8 mouse cellular contexts compared by ENCODE assay signal in genomic region chr13:78210748-78211089, GRCm38 (mm10). TPM values are rescaled to one million over a fixed set of nuclear protein-coding genes. Genes with fewer than 3 reads are reported as not detected.
DNase-seq lines count a peak whose midpoint lies in the region; ATAC-seq and TF ChIP-seq lines count a peak whose summit lies in the region.

No protein-coding gene starts in this region.

- H3K4me1 ChIP-seq in heart, adult 2 months (ENCODE audit: control insufficient read depth, insufficient read depth, low read length): no peaks in the 10 kb centered on the region
- H3K4me1 ChIP-seq in liver, postnatal 0 days (ENCODE audit: insufficient read depth): no peaks in the 10 kb centered on the region

- no peak overlapping the region for H3K27ac ChIP-seq in heart, adult 2 months
- no peak overlapping the region for H3K27ac ChIP-seq in liver, postnatal 0 days (ENCODE audit: low read depth)

- no peak overlapping the region for H3K9ac ChIP-seq in heart, adult 2 months (ENCODE audit: low read depth, low read length)
- H3K9ac ChIP-seq in liver, postnatal 0 days (replicated peaks): no peak overlapping the region

- peak; percentile 28 for ATAC-seq in granulocyte monocyte progenitor cell, adult 5-6 weeks (replicated peaks; ENCODE audit: poor library complexity, severe bottlenecking)
- ATAC-seq in liver, postnatal 0 days: no peak
- ATAC-seq in monocyte, adult 5-6 weeks (replicated peaks; ENCODE audit: insufficient number of reproducible peaks, low FRiP score, low TSS enrichment, poor library complexity, severe bottlenecking): no peak

- no peak for TF ChIP-seq CTCF in heart, adult 2 months (IDR thresholded peaks at IDR 0.05)
- no peak for TF ChIP-seq CTCF in liver, postnatal 0 days (IDR thresholded peaks at IDR 0.05; ENCODE audit: low read depth)

- TF ChIP-seq POLR2A in heart, adult 2 months (IDR thresholded peaks at IDR 0.05; ENCODE audit: insufficient read depth, low read depth, low read length): no peak

- H3K36me3 ChIP-seq in heart, adult 2 months (ENCODE audit: control insufficient read depth, insufficient read depth, low read length): no peaks in the 10 kb centered on the region
- no peaks in the 10 kb centered on the region for H3K36me3 ChIP-seq in liver, postnatal 0 days (replicated peaks; ENCODE audit: insufficient read depth, low read length)

- DNase-seq in heart, adult 2 months: no peak
- no peak for DNase-seq in heart, adult 18-20 months
- DNase-seq in NIH3T3 (ENCODE audit: low read depth): peak; percentile 66
- DNase-seq in liver, postnatal 0 days: no peak
- no peak for DNase-seq in adipocyte (ENCODE audit: low spot score)
- DNase-seq in gastrocnemius, postnatal 4 days (ENCODE audit: low spot score in 2 of 2): no peak

- TF ChIP-seq EP300 in heart, adult 2 months (IDR thresholded peaks at IDR 0.05; ENCODE audit: insufficient read depth, low read depth, low read length): no peak
- no peak for TF ChIP-seq EP300 in liver, postnatal 0 days (IDR thresholded peaks at IDR 0.05; ENCODE audit: low read depth)

- peak overlapping the region; percentile 55; the same call in 1 of the 2 replicates for H3K4me2 ChIP-seq in liver, postnatal 0 days (ENCODE audit: low read depth, low read length)

- H3K9me3 ChIP-seq in liver, postnatal 0 days (ENCODE audit: low read length): no peaks in the 10 kb centered on the region

- intact Hi-C loops in heart, adult 2 months (cut with DNase I): no loop called here

- peaks cover 2% of the 10 kb centered on the region for H3K27me3 ChIP-seq in heart, adult 2 months (ENCODE audit: control insufficient read depth, insufficient read depth, low read length)
- H3K27me3 ChIP-seq in liver, postnatal 0 days (ENCODE audit: insufficient read depth, low read length): peaks cover 59% of the 10 kb centered on the region

- no peaks in the 10 kb centered on the region for H3K79me2 ChIP-seq in heart, adult 2 months (replicated peaks; ENCODE audit: control insufficient read depth, insufficient read depth, low read length)

- 20% methylated on average over 13 of the region's 13 CpGs for WGBS in heart, adult 2 months
- whole genome bisulfite sequencing in liver, postnatal 0 days (ENCODE audit: insufficient replicate concordance): 6% methylated on average over 13 of the region's 13 CpGs

- peak overlapping the region; percentile 36; the same call in 1 of the 2 replicates for H3K4me3 ChIP-seq in heart, adult 2 months
- H3K4me3 ChIP-seq in liver, postnatal 0 days (ENCODE audit: low read depth, low read length): no peak overlapping the region

RNA-seq across cellular contexts. Expression of gene Nr2f1, which starts 11.2 kb away (rescaled TPM):
- 1 to 10 TPM; 2.7 TPM for total RNA-seq in heart, adult 2 months (2021)
- polyA plus RNA-seq in heart, adult 2 months (2012; rRNA removed): 8.9 and 10.5 TPM in 2 replicates
- total RNA-seq in heart, adult 18-20 months (2021): 1 to 10 TPM; 2.1 to 2.6 TPM
- total RNA-seq in granulocyte monocyte progenitor cell, adult 5-6 weeks (2014; fragmentation: Nextera tagmentation): not detected in 2 replicates
- not detected in 2 replicates for total RNA-seq in granulocyte monocyte progenitor cell, adult 5-6 weeks (2017)
- 0.36 and 0.52 TPM in 2 replicates for polyA plus RNA-seq in liver, postnatal 0 days (2015; fragmentation: Nextera tagmentation; extraction: Ambion mirVana)
- 1 to 10 TPM; 3.0 to 3.5 TPM for total RNA-seq in gastrocnemius, postnatal 4 days (2021)
- total RNA-seq in monocyte, adult 5-6 weeks (2017): not detected in 3 replicates
